Mouse (Mus musculus): Measurements from ENCODE around the gene Timm13.

GRCm38 (mm10) chr10:80929299-80930226 is 28.8 kb upstream of the Timm13 start, which contains the start of gene Gadd45b:
- TF ChIP-seq CTCF (IDR thresholded peaks at IDR 0.05; ENCODE audit: low read depth, low read length), result no peak; the same call in 1 of the 2 replicates
- peak; percentile 98 for TF ChIP-seq POLR2A (IDR thresholded peaks at IDR 0.05; ENCODE audit: borderline replicate concordance, low read depth, low read length)
